Mouse (Mus musculus): ENCODE data around the gene Tbx20.

- TF ChIP-seq POLR2A (IDR thresholded peaks at IDR 0.05; ENCODE audit: control insufficient read depth, extremely low read depth, insufficient read depth, low read length, poor library complexity): no peak
- TF ChIP-seq CTCF (IDR thresholded peaks at IDR 0.05; ENCODE audit: borderline replicate concordance, control insufficient read depth, extremely low read depth, insufficient read depth, low read length, poor library complexity): no peak
These were observed 78.3 kb downstream of the Tbx20 start, which contains the start of gene Dpy19l2 for GRCm38 (mm10) chr9:24695700-24696404.
